27 mouse cellular contexts compared by ENCODE assay signal in genomic region chr13:92293883-92294282, GRCm38 (mm10). TPM values are rescaled to one million over a fixed set of nuclear protein-coding genes. Genes with fewer than 3 reads are reported as not detected.
"Had no signal": no experiment of that assay in that cellular context is flagged by ENCODE, and none has a peak within 500 bp of the region (broad histone marks: within the 10 kb centered on the region; RNA-seq: fewer than 3 reads in every experiment).

No protein-coding gene starts in this region.

- H3K4me3 ChIP-seq: limb, embryonic 10.5 days; limb, embryonic 13.5 days; liver, embryonic 12.5 days; liver, embryonic 15.5 days; lung, embryonic 15.5 days; midbrain, embryonic 12.5 days; midbrain, embryonic 15.5 days; neural tube, embryonic 13.5 days; stomach, embryonic 15.5 days had no signal

- H3K9ac ChIP-seq: limb, embryonic 13.5 days; liver, embryonic 12.5 days; liver, embryonic 15.5 days; lung, embryonic 15.5 days; midbrain, embryonic 12.5 days; midbrain, embryonic 15.5 days; neural tube, embryonic 13.5 days; stomach, embryonic 15.5 days had no signal

- H3K27ac ChIP-seq: limb, embryonic 10.5 days; limb, embryonic 13.5 days; liver, embryonic 12.5 days; liver, embryonic 15.5 days; lung, embryonic 15.5 days; midbrain, embryonic 12.5 days; midbrain, embryonic 15.5 days; neural tube, embryonic 13.5 days; stomach, embryonic 15.5 days had no signal

- H3K9me3 ChIP-seq: limb, embryonic 10.5 days; limb, embryonic 13.5 days; liver, embryonic 12.5 days; liver, embryonic 15.5 days; lung, embryonic 15.5 days; midbrain, embryonic 12.5 days; midbrain, embryonic 15.5 days; neural tube, embryonic 13.5 days; stomach, embryonic 15.5 days had no signal

- ATAC-seq: liver, embryonic 12.5 days; midbrain, embryonic 15.5 days had no signal

- H3K4me1 ChIP-seq: liver, embryonic 12.5 days; liver, embryonic 15.5 days; lung, embryonic 15.5 days; midbrain, embryonic 12.5 days; midbrain, embryonic 15.5 days; neural tube, embryonic 13.5 days; stomach, embryonic 15.5 days had no signal

- H3K4me2 ChIP-seq: limb, embryonic 13.5 days; liver, embryonic 12.5 days; liver, embryonic 15.5 days; lung, embryonic 15.5 days; midbrain, embryonic 12.5 days; midbrain, embryonic 15.5 days; neural tube, embryonic 13.5 days; stomach, embryonic 15.5 days had no signal

- H3K27me3 ChIP-seq: limb, embryonic 13.5 days; liver, embryonic 12.5 days; liver, embryonic 15.5 days; lung, embryonic 15.5 days; midbrain, embryonic 12.5 days; midbrain, embryonic 15.5 days; neural tube, embryonic 13.5 days; stomach, embryonic 15.5 days had no signal

- DNase-seq: kidney, adult 11 months; kidney, adult 9 months; kidney, postnatal 14 days; kidney, postnatal 4 days; liver; lung, adult 18-20 months; lung, postnatal 10 days; lung, postnatal 36 days; right cerebral cortex, postnatal 14 days; right cerebral cortex, postnatal 4 days; thymus, postnatal 25 days had no signal

RNA-seq across cellular contexts. Expression of gene Gm20379, which starts 11.9 kb away (rescaled TPM):
- total RNA-seq: layer of hippocampus, adult 18-20 months; layer of hippocampus, postnatal 14 days; left cerebral cortex, adult 18-20 months; left cerebral cortex, postnatal 25 days; megakaryocyte progenitor cell, adult 5-6 weeks; megakaryocyte-erythroid progenitor cell, adult 5-6 weeks; neutrophil, adult 5-6 weeks had no signal
